Mouse (Mus musculus): Measurements from ENCODE around the gene Anapc15-ps. TPM values are rescaled to one million over a fixed set of nuclear protein-coding genes. Genes with fewer than 3 reads are reported as not detected.

Gene Anapc15-ps
- polyA plus RNA-seq (2014; fragmentation: Nextera tagmentation; extraction: Ambion mirVana): not detected in 2 replicates

DNA sequence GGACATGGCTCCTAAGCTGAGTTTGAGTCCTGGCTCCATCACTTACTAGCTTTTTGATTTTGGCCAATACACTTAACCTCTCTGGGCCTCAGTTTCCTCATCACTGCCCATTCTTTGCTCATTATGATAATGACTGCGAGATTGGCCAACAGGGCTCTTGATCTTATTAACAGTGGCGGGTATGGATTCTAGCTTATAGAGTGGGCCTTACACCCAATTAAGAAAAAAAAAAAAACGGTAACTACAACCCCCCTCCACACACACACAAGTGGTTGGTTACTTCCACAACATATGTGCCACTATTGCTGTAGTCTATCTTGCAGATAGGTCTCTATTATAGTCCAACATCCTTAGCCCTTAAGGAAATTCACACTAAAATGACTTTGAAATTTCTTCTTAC, at the start of gene Anapc15-ps:
Anapc15-ps (minus strand) TSS at position 101 of the 400 bp plus-strand sequence.
- Histone ChIP-seq H3K9me3 (ENCODE audit: control insufficient read depth, low read length) (no peaks in the 10 kb centered on the region), H3K27ac (ENCODE audit: low read depth, low read length) (no peak within 1 kb of the TSS), H3K9ac (ENCODE audit: low read length) (no peak within 1 kb of the TSS), H3K36me3 (ENCODE audit: control insufficient read depth, insufficient read depth, low read length) (no peaks in the 10 kb centered on the region), H3K4me1 (ENCODE audit: control insufficient read depth, insufficient read depth, low read length) (no peaks in the 10 kb centered on the region), H3K4me3 (ENCODE audit: low read depth, low read length) (no peak within 1 kb of the TSS), H3K27me3 (ENCODE audit: control insufficient read depth, insufficient read depth, low read length) (no peaks in the 10 kb centered on the region), H3K4me2 (ENCODE audit: low read depth) (no peak within 1 kb of the TSS)
- ATAC-seq (ENCODE audit: insufficient read depth, low FRiP score, low TSS enrichment) (no peak), DNase-seq (ENCODE audit: low spot score) (no peak)
- WGBS: 90% methylated on average over 3 of the region's 3 CpGs

GRCm38 (mm10) chr10:95722203-95722611, 49.0 kb upstream of the Anapc15-ps start:
- Histone ChIP-seq H3K27ac (ENCODE audit: low read depth, low read length) (no peak overlapping the region), H3K4me2 (ENCODE audit: low read depth) (no peak overlapping the region), H3K27me3 (ENCODE audit: control insufficient read depth, insufficient read depth, low read length) (no peaks in the 10 kb centered on the region), H3K4me3 (ENCODE audit: low read depth, low read length) (no peak overlapping the region), H3K36me3 (ENCODE audit: control insufficient read depth, insufficient read depth, low read length) (no peaks in the 10 kb centered on the region), H3K4me1 (ENCODE audit: control insufficient read depth, insufficient read depth, low read length) (no peaks in the 10 kb centered on the region), H3K9me3 (ENCODE audit: control insufficient read depth, low read length) (no peaks in the 10 kb centered on the region), H3K9ac (ENCODE audit: low read length) (no peak overlapping the region)
- DNase-seq (ENCODE audit: low spot score): no peak
- no peak for ATAC-seq (ENCODE audit: insufficient read depth, low FRiP score, low TSS enrichment)
- WGBS: 62% methylated on average over 10 of the region's 10 CpGs

DNA sequence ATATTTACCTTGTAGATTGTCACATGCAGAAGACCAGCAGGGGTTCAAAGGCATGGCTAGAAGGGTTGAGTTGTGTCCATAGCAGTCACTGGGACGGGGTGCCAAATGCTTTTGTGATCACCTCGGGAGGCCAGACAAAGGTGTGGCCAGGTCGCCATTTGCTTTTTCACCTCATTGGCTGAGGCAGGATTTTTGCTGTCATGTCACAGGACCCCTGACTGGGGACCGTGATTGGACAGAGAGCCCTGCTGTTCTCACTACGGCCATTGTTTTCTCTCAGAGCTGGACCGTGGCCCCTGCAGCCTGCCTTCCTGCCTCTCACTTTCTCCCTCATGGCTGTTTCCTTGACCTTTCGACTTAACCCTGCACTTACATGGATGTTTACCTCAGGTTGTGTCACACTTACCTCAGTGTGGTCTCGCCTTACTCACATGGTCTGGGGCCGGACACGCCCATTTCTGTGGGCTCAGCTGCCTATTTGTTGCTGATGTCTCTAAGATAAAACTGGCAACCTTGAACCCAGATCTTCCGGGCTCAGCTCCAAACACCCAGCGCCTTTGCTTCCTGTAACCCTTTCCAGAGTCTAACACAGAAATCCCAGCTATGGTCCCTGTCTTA, 47.0 kb upstream of the Anapc15-ps start:
- ATAC-seq (ENCODE audit: insufficient read depth, low FRiP score, low TSS enrichment) (no peak), DNase-seq (ENCODE audit: low spot score) (no peak)
- Histone ChIP-seq H3K4me2 (ENCODE audit: low read depth) (no peak overlapping the region), H3K27ac (ENCODE audit: low read depth, low read length) (no peak overlapping the region), H3K36me3 (ENCODE audit: control insufficient read depth, insufficient read depth, low read length) (no peaks in the 10 kb centered on the region), H3K4me3 (ENCODE audit: low read depth, low read length) (no peak overlapping the region), H3K9me3 (ENCODE audit: control insufficient read depth, low read length) (no peaks in the 10 kb centered on the region), H3K4me1 (ENCODE audit: control insufficient read depth, insufficient read depth, low read length) (no peaks in the 10 kb centered on the region), H3K27me3 (ENCODE audit: control insufficient read depth, insufficient read depth, low read length) (no peaks in the 10 kb centered on the region), H3K9ac (ENCODE audit: low read length) (no peak overlapping the region)
- 74% methylated on average over 12 of the region's 12 CpGs for WGBS

DNA sequence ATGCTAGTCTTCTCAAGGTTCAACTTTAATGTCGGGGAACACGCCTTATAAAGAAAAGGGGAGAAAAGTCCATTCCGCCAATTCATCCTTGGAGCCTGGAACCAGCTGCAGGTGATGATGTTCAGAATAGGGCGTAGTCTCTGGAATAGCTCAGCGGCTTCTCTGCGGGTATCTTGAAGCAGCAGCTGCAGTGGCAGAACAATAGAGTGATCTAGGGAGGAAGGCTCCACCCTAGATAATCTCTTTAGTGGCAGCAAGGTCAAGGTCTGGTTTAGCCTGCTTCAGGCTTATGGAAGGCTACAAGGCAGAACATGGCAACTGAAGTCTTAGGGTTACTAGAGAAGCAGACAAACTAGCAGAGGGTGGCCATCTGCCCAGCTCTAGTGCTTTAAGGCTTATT, 46.2 kb upstream of the Anapc15-ps start:
- DNase-seq (ENCODE audit: low spot score) (no peak), ATAC-seq (ENCODE audit: insufficient read depth, low FRiP score, low TSS enrichment) (no peak)
- 85% methylated on average over 6 of the region's 6 CpGs for WGBS
- Histone ChIP-seq H3K4me2 (ENCODE audit: low read depth) (no peak overlapping the region), H3K36me3 (ENCODE audit: control insufficient read depth, insufficient read depth, low read length) (no peaks in the 10 kb centered on the region), H3K4me3 (ENCODE audit: low read depth, low read length) (no peak overlapping the region), H3K9me3 (ENCODE audit: control insufficient read depth, low read length) (no peaks in the 10 kb centered on the region), H3K9ac (ENCODE audit: low read length) (no peak overlapping the region), H3K4me1 (ENCODE audit: control insufficient read depth, insufficient read depth, low read length) (no peaks in the 10 kb centered on the region), H3K27ac (ENCODE audit: low read depth, low read length) (no peak overlapping the region), H3K27me3 (ENCODE audit: control insufficient read depth, insufficient read depth, low read length) (no peaks in the 10 kb centered on the region)

- H3K9me3 ChIP-seq (ENCODE audit: control insufficient read depth, low read length): no peaks in the 10 kb centered on the region
- no peaks in the 10 kb centered on the region for H3K4me1 ChIP-seq (ENCODE audit: control insufficient read depth, insufficient read depth, low read length)
- H3K4me3 ChIP-seq (ENCODE audit: low read depth, low read length): no peak overlapping the region
- DNase-seq (ENCODE audit: low spot score): no peak
- H3K27ac ChIP-seq (ENCODE audit: low read depth, low read length): no peak overlapping the region
- no peak overlapping the region for H3K4me2 ChIP-seq (ENCODE audit: low read depth)
- ATAC-seq (ENCODE audit: insufficient read depth, low FRiP score, low TSS enrichment): no peak
- 47% methylated on average over 1 of the region's 1 CpGs for WGBS
- no peaks in the 10 kb centered on the region for H3K27me3 ChIP-seq (ENCODE audit: control insufficient read depth, insufficient read depth, low read length)
- no peak overlapping the region for H3K9ac ChIP-seq (ENCODE audit: low read length)
- no peaks in the 10 kb centered on the region for H3K36me3 ChIP-seq (ENCODE audit: control insufficient read depth, insufficient read depth, low read length)
Measured at GRCm38 (mm10) chr10:95718760-95719159, 45.5 kb upstream of the Anapc15-ps start.

DNA sequence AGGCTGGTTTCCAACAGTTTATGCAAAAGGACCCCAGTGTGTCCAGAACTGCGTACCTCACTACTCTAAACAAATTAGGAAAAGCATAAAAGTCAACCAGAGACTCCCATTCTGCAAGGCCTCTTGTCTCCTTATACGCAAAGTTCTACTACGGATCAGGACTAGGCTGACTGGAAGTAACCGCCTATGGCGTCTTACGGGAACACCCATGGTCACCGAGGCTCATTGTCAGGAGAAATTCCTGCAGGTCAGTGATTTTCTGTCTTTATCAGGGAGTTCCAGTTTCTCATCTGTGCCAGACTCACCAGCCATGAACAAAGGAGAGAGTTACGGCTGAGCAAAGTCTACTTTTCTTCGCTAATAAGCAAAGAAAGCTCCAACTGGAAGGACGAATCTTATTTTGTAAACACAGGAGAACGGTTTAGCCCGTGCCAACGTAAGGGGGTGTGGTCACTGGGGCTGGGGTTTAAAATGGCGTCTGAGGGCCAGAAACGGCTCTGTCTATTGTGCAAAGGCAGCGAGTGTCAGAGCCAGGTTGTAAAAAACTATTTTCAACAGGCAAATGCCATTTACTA, 43.9 kb upstream of the Anapc15-ps start:
- Histone ChIP-seq H3K4me3 (ENCODE audit: low read depth, low read length) (no peak overlapping the region), H3K27ac (ENCODE audit: low read depth, low read length) (no peak overlapping the region), H3K9me3 (ENCODE audit: control insufficient read depth, low read length) (no peaks in the 10 kb centered on the region), H3K4me1 (ENCODE audit: control insufficient read depth, insufficient read depth, low read length) (no peaks in the 10 kb centered on the region), H3K27me3 (ENCODE audit: control insufficient read depth, insufficient read depth, low read length) (no peaks in the 10 kb centered on the region), H3K36me3 (ENCODE audit: control insufficient read depth, insufficient read depth, low read length) (no peaks in the 10 kb centered on the region), H3K4me2 (ENCODE audit: low read depth) (no peak overlapping the region), H3K9ac (ENCODE audit: low read length) (no peak overlapping the region)
- ATAC-seq (ENCODE audit: insufficient read depth, low FRiP score, low TSS enrichment): no peak
- no peak for DNase-seq (ENCODE audit: low spot score)
- 82% methylated on average over 16 of the region's 16 CpGs for WGBS

DNA sequence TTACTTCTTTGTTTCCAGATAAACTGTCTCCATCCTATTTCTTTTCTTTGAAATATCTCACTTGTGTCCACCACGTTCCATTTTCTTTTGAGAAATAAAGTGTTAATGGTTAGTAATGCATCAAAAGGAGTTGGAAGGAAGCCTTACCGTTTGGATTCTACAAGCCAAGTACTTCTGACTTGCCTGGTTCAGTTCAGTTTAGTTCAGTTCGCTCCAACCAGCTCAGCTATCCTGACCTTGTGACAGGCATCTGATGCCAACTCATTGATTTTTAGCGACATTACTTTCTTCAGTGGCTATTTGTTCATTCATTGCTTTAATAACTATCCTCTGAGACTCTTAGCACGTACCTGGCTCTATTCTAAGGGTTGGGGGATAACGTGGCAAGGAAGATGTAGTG, 42.4 kb upstream of the Anapc15-ps start:
- Histone ChIP-seq H3K36me3 (ENCODE audit: control insufficient read depth, insufficient read depth, low read length) (no peaks in the 10 kb centered on the region), H3K27ac (ENCODE audit: low read depth, low read length) (no peak overlapping the region), H3K4me3 (ENCODE audit: low read depth, low read length) (no peak overlapping the region), H3K4me2 (ENCODE audit: low read depth) (no peak overlapping the region), H3K9ac (ENCODE audit: low read length) (no peak overlapping the region), H3K9me3 (ENCODE audit: control insufficient read depth, low read length) (no peaks in the 10 kb centered on the region), H3K27me3 (ENCODE audit: control insufficient read depth, insufficient read depth, low read length) (no peaks in the 10 kb centered on the region), H3K4me1 (ENCODE audit: control insufficient read depth, insufficient read depth, low read length) (peaks cover under 1% of the 10 kb centered on the region; the same call in 1 of the 2 replicates)
- ATAC-seq (ENCODE audit: insufficient read depth, low FRiP score, low TSS enrichment) (no peak), DNase-seq (ENCODE audit: low spot score) (no peak)
- 55% methylated on average over 6 of the region's 6 CpGs for WGBS

GRCm38 (mm10) chr10:95712221-95712620, 39.0 kb upstream of the Anapc15-ps start:
- Histone ChIP-seq H3K4me2 (ENCODE audit: low read depth) (no peak overlapping the region), H3K9ac (ENCODE audit: low read length) (no peak overlapping the region), H3K4me1 (ENCODE audit: control insufficient read depth, insufficient read depth, low read length) (peaks cover 6% of the 10 kb centered on the region; the same call in 1 of the 2 replicates), H3K36me3 (ENCODE audit: control insufficient read depth, insufficient read depth, low read length) (no peaks in the 10 kb centered on the region), H3K9me3 (ENCODE audit: control insufficient read depth, low read length) (no peaks in the 10 kb centered on the region), H3K27ac (ENCODE audit: low read depth, low read length) (no peak overlapping the region), H3K4me3 (ENCODE audit: low read depth, low read length) (no peak overlapping the region), H3K27me3 (ENCODE audit: control insufficient read depth, insufficient read depth, low read length) (no peaks in the 10 kb centered on the region)
- ATAC-seq (ENCODE audit: insufficient read depth, low FRiP score, low TSS enrichment) (no peak), DNase-seq (ENCODE audit: low spot score) (no peak)
- 79% methylated on average over 6 of the region's 6 CpGs for WGBS
